Mouse (Mus musculus): Measurements from ENCODE around the gene AC192777.2.
"Not testable (repeated sequence)": the region's sequence is repeated elsewhere in the genome, so short reads cannot be mapped to it uniquely, and the experiment has no call there.

Gene AC192777.2

GRCm38 (mm10) chr17:40095150-40095549 is at the start of gene AC192777.2:
Gene AC192777.2 (plus strand): TSS chr17:40095450.
- not testable (repeated sequence) for TF ChIP-seq GATA4 (IDR thresholded peaks at IDR 0.05; ENCODE audit: insufficient replicate concordance, low read length)

Measured in liver, adult (tissue).